Mouse (Mus musculus) kidney, embryonic 15.5 days (tissue): Measurements from ENCODE around the gene Asic4. TPM values are rescaled to one million over a fixed set of nuclear protein-coding genes. Genes with fewer than 3 reads are reported as not detected.
A peak's percentile ranks its signal among the peaks of the same experiment; 100 is the strongest.

Experiments used
- ATAC-seq: fragments of 200-750 bp; cut with Nextera tagmentation; replicated peaks from 2 replicates; pipeline ENCODE4 v1.8.0; 2017; ENCODE audit warnings: moderate TSS enrichment; ENCODE audit not compliant: low FRiP score
- H3K27ac ChIP-seq: fragments of 300-500 bp; sonication (generic); 2 replicates; pipeline ENCODE4 v1.5.1; 2015; ENCODE audit warnings: mild to moderate bottlenecking, inconsistent platforms
- H3K27me3 ChIP-seq: fragments of 300-500 bp; sonication (generic); 2 replicates; pipeline ENCODE4 v1.6.1; 2015; ENCODE audit warnings: inconsistent platforms
- H3K36me3 ChIP-seq: fragments of 300-500 bp; sonication (generic); 2 replicates; pipeline ENCODE4 v1.6.1; 2015; ENCODE audit warnings: inconsistent platforms
- H3K4me1 ChIP-seq: fragments of 300-500 bp; sonication (generic); 2 replicates; pipeline ENCODE4 v1.6.1; 2015; ENCODE audit warnings: inconsistent platforms
- H3K4me2 ChIP-seq: fragments of 300-500 bp; sonication (generic); 2 replicates; pipeline ENCODE4 v1.6.1; 2015; ENCODE audit warnings: moderate library complexity, mild to moderate bottlenecking, inconsistent platforms
- H3K4me3 ChIP-seq: fragments of 300-500 bp; sonication (generic); replicated peaks from 2 replicates; pipeline ENCODE4 v1.5.1; 2015; ENCODE audit warnings: mild to moderate bottlenecking, inconsistent platforms
- H3K9ac ChIP-seq: fragments of 300-500 bp; sonication (generic); 2 replicates; pipeline ENCODE4 v1.6.1; 2015; ENCODE audit warnings: mild to moderate bottlenecking, inconsistent platforms
- H3K9me3 ChIP-seq: fragments of 300-500 bp; sonication (generic); replicated peaks from 2 replicates; pipeline ENCODE4 v1.6.1; 2016; ENCODE audit warnings: inconsistent platforms
- WGBS: fragments of 180-500 bp; shearing (Covaris S2); methylation state at CpG from one replicate; pipeline ENCODE4 v1.1.7; 2015; ENCODE audit warnings: mixed read lengths; 5-methylcytosine and 5-hydroxymethylcytosine counted together
- polyA plus RNA-seq: library from polyadenylated mRNA; unstranded; fragments of >200 nt; fragmentation: Nextera tagmentation; extraction: Ambion mirVana; gene quantifications from 2 replicates; pipeline ENCODE4 v1.2.1, GENCODE M21; 2015

Gene Asic4
- polyA plus RNA-seq, 1 experiment from 2014 or later, result 2.1 TPM

GRCm38 (mm10) chr1:75492579-75493170 lies 42.4 kb downstream of the Asic4 start:
- WGBS, result 68% methylated on average over 24 of the region's 24 CpGs
- Histone ChIP-seq H3K4me1 (peaks cover 30% of the 10 kb centered on the region), H3K36me3 (peaks cover 72% of the 10 kb centered on the region), H3K9ac (no peak overlapping the region), H3K27ac (no peak overlapping the region), H3K4me2 (no peak overlapping the region), H3K4me3 (no peak overlapping the region), H3K9me3 (no peaks in the 10 kb centered on the region), H3K27me3 (peaks cover 27% of the 10 kb centered on the region)
- no peak for ATAC-seq

DNA sequence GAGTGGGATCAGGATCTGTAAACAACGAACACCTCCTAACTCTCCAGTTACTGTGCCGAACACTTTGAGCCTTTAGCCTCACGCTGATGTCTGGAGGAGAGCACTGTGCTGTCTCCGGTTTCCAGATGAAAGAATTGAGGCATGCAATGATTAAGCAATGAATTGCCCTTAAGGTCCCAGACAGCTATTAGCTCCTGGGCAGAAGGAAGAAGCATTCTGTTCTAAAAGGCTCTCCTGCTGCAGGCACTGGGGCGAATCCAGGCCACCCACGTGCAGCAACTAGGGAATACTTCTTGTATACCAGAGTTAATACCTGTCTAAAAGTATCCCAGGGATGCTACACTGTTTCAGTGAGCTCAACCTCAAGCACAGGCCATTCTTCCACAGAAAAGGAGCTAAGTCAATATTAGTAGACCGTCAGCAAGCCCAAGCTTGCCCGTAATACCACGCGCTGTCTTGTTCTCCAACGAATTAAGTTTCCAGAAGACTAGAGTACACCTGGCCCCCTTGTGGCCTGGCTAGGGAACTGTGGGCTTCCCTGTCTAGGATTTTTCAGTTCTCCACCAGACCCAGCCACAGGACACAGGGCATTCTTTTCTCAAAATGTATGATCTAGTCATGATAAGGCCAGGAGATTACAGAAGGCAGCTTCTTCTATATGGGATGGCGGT lies 44.8 kb downstream of the Asic4 start:
- Histone ChIP-seq H3K9me3 (no peaks in the 10 kb centered on the region), H3K27ac (peak overlapping the region; percentile 56), H3K4me3 (no peak overlapping the region), H3K4me1 (peaks cover 24% of the 10 kb centered on the region), H3K36me3 (peaks cover 82% of the 10 kb centered on the region), H3K27me3 (0 out of 2 replicates have a peak, but pooled peaks cover 6% of the 10 kb centered on the region), H3K4me2 (no peak overlapping the region), H3K9ac (no peak overlapping the region)
- ATAC-seq, result peak; percentile 46
- 27% methylated on average over 12 of the region's 12 CpGs for whole genome bisulfite sequencing

- no peak for ATAC-seq
- 88% methylated on average over 4 of the region's 4 CpGs for WGBS
- H3K9me3 ChIP-seq, result no peaks in the 10 kb centered on the region
- no peak overlapping the region for H3K4me3 ChIP-seq
- H3K36me3 ChIP-seq, result peaks cover 82% of the 10 kb centered on the region
- H3K4me1 ChIP-seq, result peaks cover 36% of the 10 kb centered on the region
- H3K9ac ChIP-seq, result no peak overlapping the region
- H3K4me2 ChIP-seq, result no peak overlapping the region
- no peak overlapping the region for H3K27ac ChIP-seq
- no peaks in the 10 kb centered on the region for H3K27me3 ChIP-seq
Observed at GRCm38 (mm10) chr1:75498897-75499296, 48.7 kb downstream of the Asic4 start.

DNA sequence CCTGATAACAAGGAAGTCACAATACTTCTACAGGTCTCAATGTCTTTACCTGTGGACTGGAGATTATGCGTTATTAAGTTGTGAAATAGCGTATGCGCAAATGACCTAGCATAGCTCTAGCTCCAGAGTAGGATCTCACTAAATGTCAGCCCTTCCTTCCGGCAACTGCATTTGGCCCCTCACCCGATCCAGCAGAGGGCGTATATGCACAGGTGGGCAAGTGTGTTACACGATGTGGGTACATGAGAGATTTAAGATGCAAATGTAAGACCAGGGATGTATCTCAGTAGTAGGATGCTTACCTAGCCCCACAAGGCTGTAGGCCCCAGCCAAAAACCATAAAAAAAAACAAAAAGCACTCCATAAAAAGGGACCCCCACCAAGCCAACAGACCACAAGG lies 49.2 kb downstream of the Asic4 start:
- no peak overlapping the region for H3K9ac ChIP-seq
- H3K4me1 ChIP-seq, result peaks cover 42% of the 10 kb centered on the region
- no peak overlapping the region for H3K27ac ChIP-seq
- no peaks in the 10 kb centered on the region for H3K9me3 ChIP-seq
- no peak overlapping the region for H3K4me3 ChIP-seq
- ATAC-seq, result no peak
- WGBS, result 81% methylated on average over 7 of the region's 7 CpGs
- H3K27me3 ChIP-seq, result no peaks in the 10 kb centered on the region
- H3K4me2 ChIP-seq, result no peak overlapping the region
- H3K36me3 ChIP-seq, result peaks cover 86% of the 10 kb centered on the region

DNA sequence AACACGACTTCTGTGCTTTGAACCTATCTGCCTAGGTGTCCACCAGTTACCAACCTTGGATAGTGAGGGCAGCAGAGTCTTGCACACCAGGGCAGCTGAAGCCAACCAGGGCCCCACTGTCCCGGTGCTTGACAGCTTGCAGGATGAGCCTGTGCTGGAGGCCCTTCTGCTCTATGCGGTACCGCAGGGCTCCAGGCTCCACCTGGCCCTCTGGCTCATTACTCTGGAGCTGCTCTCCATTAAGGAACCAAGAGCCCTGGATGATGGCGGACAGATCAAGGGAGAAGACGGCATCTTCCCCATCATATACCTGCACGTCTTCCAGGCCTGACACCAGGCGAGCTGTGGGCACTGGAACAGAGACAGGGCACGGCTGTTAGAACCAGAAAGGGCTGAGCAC lies 51.7 kb downstream of the Asic4 start:
- peaks cover 37% of the 10 kb centered on the region for H3K4me1 ChIP-seq
- H3K27ac ChIP-seq, result no peak overlapping the region
- H3K4me3 ChIP-seq, result no peak overlapping the region
- no peak for ATAC-seq
- peaks cover 71% of the 10 kb centered on the region for H3K36me3 ChIP-seq
- H3K4me2 ChIP-seq, result no peak overlapping the region
- H3K9ac ChIP-seq, result no peak overlapping the region
- WGBS, result 94% methylated on average over 9 of the region's 9 CpGs
- no peaks in the 10 kb centered on the region for H3K9me3 ChIP-seq
- no peaks in the 10 kb centered on the region for H3K27me3 ChIP-seq

DNA sequence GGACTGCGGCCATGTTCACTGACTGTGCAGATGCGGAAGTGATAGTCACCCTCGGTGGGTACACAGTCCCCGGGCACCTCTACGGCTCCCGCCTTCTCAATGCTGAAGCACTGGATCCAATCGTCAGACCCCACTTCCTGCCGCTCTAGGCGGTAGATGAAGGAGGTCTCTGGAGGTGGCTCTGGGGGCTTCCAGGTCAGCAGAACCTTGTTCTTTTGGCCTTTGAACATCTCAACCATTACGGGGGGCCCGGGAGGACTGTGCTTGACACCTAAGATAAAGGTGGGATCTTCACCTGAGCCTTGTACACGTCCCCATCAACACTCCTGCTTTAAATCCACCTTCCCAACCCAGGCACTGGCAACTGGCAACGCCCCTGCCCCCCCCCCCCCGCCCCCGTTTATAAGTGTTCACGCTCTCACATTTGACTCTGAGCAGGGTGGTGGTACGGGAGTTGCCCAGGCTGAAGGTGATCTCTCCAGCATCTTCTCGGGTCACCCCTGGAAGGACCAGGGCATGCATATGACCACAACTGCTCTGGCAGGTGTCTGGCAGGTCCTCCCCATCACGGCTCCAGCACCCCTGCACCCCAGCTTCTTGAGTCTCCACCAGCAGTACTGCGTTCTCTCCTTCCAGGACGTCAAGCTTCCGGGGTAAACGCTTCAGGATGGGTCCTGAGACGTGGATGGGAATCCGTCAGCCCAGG lies 52.9 kb downstream of the Asic4 start:
- no peaks in the 10 kb centered on the region for H3K27me3 ChIP-seq
- peaks cover 46% of the 10 kb centered on the region for H3K4me1 ChIP-seq
- H3K9me3 ChIP-seq, result no peaks in the 10 kb centered on the region
- H3K27ac ChIP-seq, result no peak overlapping the region
- peak overlapping the region; percentile 86 for H3K4me2 ChIP-seq
- WGBS, result 83% methylated on average over 25 of the region's 25 CpGs
- H3K36me3 ChIP-seq, result peaks cover 59% of the 10 kb centered on the region
- H3K4me3 ChIP-seq, result no peak overlapping the region
- no peak for ATAC-seq
- H3K9ac ChIP-seq, result no peak overlapping the region

- Histone ChIP-seq H3K27ac (no peak overlapping the region), H3K4me3 (no peak overlapping the region), H3K4me2 (peak overlapping the region; percentile 86), H3K27me3 (no peaks in the 10 kb centered on the region), H3K9me3 (no peaks in the 10 kb centered on the region), H3K36me3 (peaks cover 54% of the 10 kb centered on the region), H3K4me1 (peaks cover 48% of the 10 kb centered on the region), H3K9ac (no peak overlapping the region)
- no peak for ATAC-seq
- 73% methylated on average over 23 of the region's 23 CpGs for WGBS
Observed at GRCm38 (mm10) chr1:75503651-75503980, 53.4 kb downstream of the Asic4 start.

- Histone ChIP-seq H3K4me3 (peak overlapping the region; percentile 88), H3K9me3 (no peaks in the 10 kb centered on the region), H3K36me3 (peaks cover 46% of the 10 kb centered on the region), H3K4me1 (peaks cover 51% of the 10 kb centered on the region), H3K27ac (no peak overlapping the region), H3K4me2 (peak overlapping the region; percentile 86), H3K27me3 (no peaks in the 10 kb centered on the region), H3K9ac (peak overlapping the region; percentile 92)
- no peak for ATAC-seq
- WGBS, result 55% methylated on average over 9 of the region's 9 CpGs
Observed at GRCm38 (mm10) chr1:75504256-75505045, 54.2 kb downstream of the Asic4 start.

DNA sequence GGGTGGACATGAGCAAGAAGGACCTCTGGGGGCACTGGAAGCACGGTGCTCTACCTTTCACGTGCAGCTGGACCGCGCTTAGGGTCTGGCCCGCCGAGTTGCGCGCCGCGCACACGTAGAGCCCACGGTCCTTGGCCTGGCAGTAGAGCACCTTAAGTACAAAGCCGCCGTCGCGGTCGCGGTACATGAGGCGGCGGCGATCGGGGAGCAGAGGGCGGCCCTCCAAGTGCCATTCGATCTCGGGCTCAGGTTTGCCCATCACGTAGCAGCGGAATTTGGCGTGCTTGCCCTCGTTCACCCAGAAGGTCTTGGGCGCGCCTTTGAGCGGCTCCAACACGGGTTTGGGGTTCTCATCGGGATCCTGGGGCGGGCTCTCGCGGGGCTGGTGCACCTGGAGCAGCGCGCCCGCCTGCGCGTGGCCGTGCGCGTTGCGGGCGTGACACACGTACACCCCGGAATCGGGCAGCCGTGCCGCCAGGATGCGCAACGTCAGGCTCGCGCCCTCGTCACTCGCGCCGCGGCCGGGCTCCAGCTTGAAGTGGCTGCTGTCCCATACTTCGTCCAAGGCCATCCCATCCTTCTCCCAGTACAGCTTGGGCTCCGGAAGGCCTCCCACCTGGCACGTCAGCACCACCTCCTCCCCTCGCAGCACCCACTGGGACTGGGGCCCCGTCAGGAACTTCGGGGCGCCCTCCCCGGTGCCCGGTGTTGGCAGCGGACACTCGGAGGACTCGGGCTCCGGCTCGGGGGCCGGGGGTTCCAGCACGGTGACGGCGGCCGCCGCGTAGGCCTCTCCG lies 55.1 kb downstream of the Asic4 start:
- Histone ChIP-seq H3K4me2 (peak overlapping the region; percentile 86), H3K36me3 (peaks cover 36% of the 10 kb centered on the region), H3K27me3 (no peaks in the 10 kb centered on the region), H3K4me1 (peaks cover 60% of the 10 kb centered on the region), H3K9me3 (no peaks in the 10 kb centered on the region), H3K4me3 (peak overlapping the region; percentile 88), H3K9ac (peak overlapping the region; percentile 92), H3K27ac (peak overlapping the region; percentile 98)
- WGBS, result under 1% methylated on average over 84 of the region's 84 CpGs
- ATAC-seq, result peak; percentile 44

- peak; percentile 94 for ATAC-seq
- H3K27ac ChIP-seq, result peak within 1 kb of the TSS; percentile 98
- no peaks in the 10 kb centered on the region for H3K9me3 ChIP-seq
- no peaks in the 10 kb centered on the region for H3K27me3 ChIP-seq
- H3K36me3 ChIP-seq, result peaks cover 28% of the 10 kb centered on the region
- peak within 1 kb of the TSS; percentile 92 for H3K9ac ChIP-seq
- WGBS, result under 1% methylated on average over 65 of the region's 65 CpGs
- peak within 1 kb of the TSS; percentile 88 for H3K4me3 ChIP-seq
- H3K4me2 ChIP-seq, result peak within 1 kb of the TSS; percentile 86
- peaks cover 68% of the 10 kb centered on the region for H3K4me1 ChIP-seq
Observed at GRCm38 (mm10) chr1:75505956-75506831, 56.0 kb downstream of the Asic4 start, which contains the start of gene Obsl1. Obsl1 (minus strand) TSS chr1:75506452.
